Mouse (Mus musculus) lung, postnatal 0 days (tissue): Measurements from ENCODE around the gene Aldh3a1.

Experiments
- CTCF ChIP-seq: IDR thresholded peaks from 2 replicates; pipeline ENCODE4 v1.5.1; 2016; ENCODE audit warnings: antibody characterized with exemption, mild to moderate bottlenecking
- EP300 ChIP-seq: IDR thresholded peaks from 2 replicates; pipeline ENCODE4 v1.6.1; 2016; ENCODE audit warnings: antibody characterized with exemption, mild to moderate bottlenecking, control low read depth

DNA sequence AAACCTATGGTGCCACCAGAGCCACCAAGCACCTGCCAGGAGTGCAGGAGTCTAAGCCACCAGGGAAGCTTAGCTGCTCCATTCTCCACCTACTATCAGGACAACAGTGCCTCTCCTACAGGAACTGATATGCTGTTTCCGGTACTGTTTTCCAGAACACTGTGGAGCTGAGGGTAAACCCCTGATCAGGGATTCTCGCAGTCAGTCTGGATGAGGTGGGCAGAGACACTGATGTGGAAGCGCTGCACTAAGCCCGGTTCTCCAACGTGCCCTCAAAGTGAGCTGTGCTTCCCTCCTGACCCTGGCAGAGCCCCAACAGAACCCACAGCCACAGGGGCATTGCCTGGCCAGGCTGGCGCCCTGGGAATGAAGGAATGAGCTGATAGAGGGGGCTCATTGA, 43.0 kb upstream of the Aldh3a1 start:
- TF ChIP-seq CTCF (no peak), EP300 (no peak)
